ENCODE assay signal across 7 mouse cellular contexts in genomic region chr1:176997711-176998689, GRCm38 (mm10).
DNase-seq lines count a peak whose midpoint lies in the region; ATAC-seq and TF ChIP-seq lines count a peak whose summit lies in the region.

No protein-coding gene starts in this region.

- peak; percentile 88 for ATAC-seq in intestine, embryonic 15.5 days
- no peak for ATAC-seq in liver, embryonic 16.5 days (ENCODE audit: low read depth)
- no peak for ATAC-seq in activated CD4-positive, CD25-positive, alpha-beta regulatory T cell, adult 4 months

- peak overlapping the region; percentile 57 for H3K4me2 ChIP-seq in intestine, embryonic 15.5 days (replicated peaks)
- H3K4me2 ChIP-seq in liver, embryonic 16.5 days (ENCODE audit: low read depth, low read length): no peak overlapping the region

- H3K36me3 ChIP-seq in ES-E14 (ENCODE audit: control insufficient read depth, insufficient read depth, low read length, poor library complexity, severe bottlenecking): no peaks in the 10 kb centered on the region
- H3K36me3 ChIP-seq in intestine, embryonic 15.5 days: no peaks in the 10 kb centered on the region
- no peaks in the 10 kb centered on the region for H3K36me3 ChIP-seq in liver, embryonic 16.5 days (ENCODE audit: control insufficient read depth, insufficient read depth)

- peak overlapping the region; percentile 56 to 62 for H3K4me3 ChIP-seq in ES-E14 (ENCODE audit: insufficient read depth in 1 of 2, low read depth in 1 of 2, low read length in 2 of 2, poor library complexity in 1 of 2, severe bottlenecking in 1 of 2)
- peak overlapping the region; percentile 34 for H3K4me3 ChIP-seq in intestine, embryonic 15.5 days (replicated peaks)
- H3K4me3 ChIP-seq in liver, embryonic 16.5 days (ENCODE audit: low read depth, low read length): 0 out of 2 replicates have a peak overlapping the region, but pooled peaks have one; percentile 13

- 58% methylated on average over 33 of the region's 33 CpGs for WGBS in intestine, embryonic 15.5 days
- WGBS in liver, embryonic 16.5 days (ENCODE audit: insufficient replicate concordance): 70% methylated on average over 33 of the region's 33 CpGs

- DNase-seq in ES-E14 (ENCODE audit: low read depth, low spot score): no peak
- DNase-seq in cerebellum, postnatal 25 days: peak; percentile 62 to 65
- DNase-seq in layer of hippocampus, adult 9-11 months: no peak
- no peak for DNase-seq in left cerebral cortex, postnatal 36 days (ENCODE audit: low spot score in 2 of 2)

- H3K9me3 ChIP-seq in ES-E14 (ENCODE audit: control insufficient read depth, insufficient read depth, low read depth, low read length): no peaks in the 10 kb centered on the region
- H3K9me3 ChIP-seq in intestine, embryonic 15.5 days: no peaks in the 10 kb centered on the region
- H3K9me3 ChIP-seq in liver, embryonic 16.5 days (replicated peaks; ENCODE audit: control insufficient read depth, low read length): no peaks in the 10 kb centered on the region

- H3K9ac ChIP-seq in ES-E14 (ENCODE audit: insufficient read depth, low read depth, low read length, poor library complexity, severe bottlenecking): 0 out of 2 replicates have a peak overlapping the region, but pooled peaks have one; percentile 10
- H3K9ac ChIP-seq in intestine, embryonic 15.5 days: peak overlapping the region; percentile 47
- H3K9ac ChIP-seq in liver, embryonic 16.5 days (ENCODE audit: low read depth, low read length): no peak overlapping the region

- H3K27me3 ChIP-seq in intestine, embryonic 15.5 days (replicated peaks): no peaks in the 10 kb centered on the region
- no peaks in the 10 kb centered on the region for H3K27me3 ChIP-seq in liver, embryonic 16.5 days (ENCODE audit: control insufficient read depth, insufficient read depth, low read depth, low read length)

- no peak overlapping the region for H3K27ac ChIP-seq in ES-E14 (ENCODE audit: insufficient read depth, low read depth, low read length, poor library complexity, severe bottlenecking)
- H3K27ac ChIP-seq in intestine, embryonic 15.5 days: peak overlapping the region; percentile 48
- H3K27ac ChIP-seq in liver, embryonic 16.5 days (ENCODE audit: low read length): no peak overlapping the region

- intact Hi-C loops in left cerebral cortex, postnatal 36 days (cut with DNase I): no loop called here

- in situ Hi-C loops in ES-E14 (cut with MboI; ENCODE audit: low sequenced_read_pairs in 2 of 2, unreplicated experiment in 2 of 2): no loop called here

- H3K4me1 ChIP-seq in ES-E14 (ENCODE audit: control insufficient read depth in 2 of 2, insufficient read depth in 2 of 2, low read length in 2 of 2, poor library complexity in 1 of 2): peaks cover 0 to 17% of the 10 kb centered on the region in 2 experiments; a peak in 2 of 4 replicates
- H3K4me1 ChIP-seq in intestine, embryonic 15.5 days (replicated peaks): peaks cover 8% of the 10 kb centered on the region; the same call in 1 of the 2 replicates
- peaks cover 5% of the 10 kb centered on the region; the same call in 1 of the 2 replicates for H3K4me1 ChIP-seq in liver, embryonic 16.5 days (ENCODE audit: control insufficient read depth, low read depth, low read length)

TF ChIP-seq in ES-E14, 5 proteins besides CTCF, POLR2A, EP300 and RAD21:
- TF ChIP-seq ZC3H11A (IDR thresholded peaks at IDR 0.05; ENCODE audit: borderline replicate concordance, low read depth, low read length): no peak
- no peak for TF ChIP-seq ZNF384 (IDR thresholded peaks at IDR 0.05; ENCODE audit: low read depth, low read length)
- no peak for TF ChIP-seq CHD2 (IDR thresholded peaks at IDR 0.05; ENCODE audit: low read depth, low read length)

Comparison
In these comparisons a context has a peak if more than half of its experiments do, and no peak if none do; other contexts are left out.
1. DNase-seq: peak in cerebellum, postnatal 25 days (2 of 2); none in ES-E14 (single experiment), layer of hippocampus, adult 9-11 months (single experiment) and left cerebral cortex, postnatal 36 days (0 of 2).
2. Peak in every context shown above with its lines, with median percentiles within 50 percentile points of each other: H3K4me3 ChIP-seq.